21 mouse cellular contexts compared by ENCODE assay signal in the genomic region with DNA sequence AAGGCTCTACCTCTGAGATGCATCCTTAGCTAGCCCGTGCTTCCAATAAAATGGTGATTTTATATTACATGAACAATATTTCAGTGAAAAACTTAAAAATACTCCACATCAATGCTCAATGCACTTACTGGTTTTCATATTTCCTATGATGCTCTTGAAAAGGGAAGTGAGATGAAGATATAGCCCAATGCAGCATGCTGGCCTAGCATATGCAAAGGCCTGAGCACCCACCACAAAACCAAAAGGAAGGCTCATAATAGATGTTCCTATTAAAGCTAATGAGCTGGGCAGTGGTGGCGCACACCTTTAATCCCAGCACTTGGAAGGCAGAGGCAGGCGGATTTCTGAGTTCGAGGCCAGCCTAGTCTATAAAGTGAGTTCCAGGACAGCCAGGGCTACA.
"Had no signal": no experiment of that assay in that cellular context is flagged by ENCODE, and none has a peak within 500 bp of the region (broad histone marks: within the 10 kb centered on the region; RNA-seq: fewer than 3 reads in every experiment).

No protein-coding gene starts in this region.

- H3K4me3 ChIP-seq: layer of hippocampus, adult 2 months; limb, embryonic 10.5 days; limb, embryonic 13.5 days; liver, embryonic 12.5 days; liver, embryonic 15.5 days; megakaryocyte, embryonic 14.5 days; midbrain, embryonic 10.5 days; midbrain, embryonic 13.5 days; myocyte; neural tube, embryonic 13.5 days had no signal

- H3K27ac ChIP-seq: kidney, postnatal 0 days; layer of hippocampus, adult 2 months; limb, embryonic 10.5 days; limb, embryonic 13.5 days; liver, embryonic 12.5 days; liver, embryonic 15.5 days had no signal

- H3K4me2 ChIP-seq: limb, embryonic 13.5 days; liver, embryonic 12.5 days; liver, embryonic 15.5 days; midbrain, embryonic 13.5 days; neural tube, embryonic 13.5 days had no signal

- DNase-seq: kidney, postnatal 25 days; layer of hippocampus, adult 9-11 months; liver; lung, adult 2 months; lung, postnatal 36 days; right cerebral cortex, postnatal 25 days; spleen, adult 18-20 months; thymus, adult 18-20 months; thymus, postnatal 36 days had no signal

- H3K9ac ChIP-seq: limb, embryonic 13.5 days; liver, embryonic 12.5 days; liver, embryonic 15.5 days; midbrain, embryonic 13.5 days; neural tube, embryonic 13.5 days had no signal

- H3K27me3 ChIP-seq: limb, embryonic 13.5 days; liver, embryonic 12.5 days; liver, embryonic 15.5 days; midbrain, embryonic 13.5 days; neural tube, embryonic 13.5 days had no signal

- ATAC-seq: liver, embryonic 12.5 days; midbrain, embryonic 13.5 days; midbrain, embryonic 16.5 days had no signal

- H3K9me3 ChIP-seq: limb, embryonic 10.5 days; limb, embryonic 13.5 days; liver, embryonic 12.5 days; liver, embryonic 15.5 days; megakaryocyte, embryonic 14.5 days; midbrain, embryonic 10.5 days; midbrain, embryonic 13.5 days; neural tube, embryonic 13.5 days had no signal
